Mouse (Mus musculus): ENCODE data around the gene Tppp3.
A peak's percentile ranks its signal among the peaks of the same experiment; 100 is the strongest.

Gene Tppp3

DNA sequence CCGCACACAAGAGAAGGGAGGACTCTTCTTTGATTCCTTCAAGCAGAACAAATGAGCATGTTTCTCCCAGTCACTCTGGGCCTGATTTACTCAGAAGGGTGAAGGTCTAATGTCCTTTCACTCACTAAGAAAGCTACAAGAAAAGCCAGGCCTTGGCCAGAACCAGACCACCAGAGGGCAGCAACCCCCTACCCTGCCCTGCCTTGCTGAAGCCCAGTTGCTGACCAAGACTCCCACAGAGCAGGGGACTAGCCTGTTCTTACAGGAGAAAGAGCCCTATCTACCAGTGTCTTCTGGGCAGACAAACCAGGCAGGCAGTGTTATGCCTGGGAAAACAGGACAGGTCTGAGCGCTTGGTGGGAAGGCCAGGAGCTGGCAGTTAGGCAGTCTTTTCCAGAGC, 13.1 kb upstream of the Tppp3 start:
- DNase-seq (ENCODE audit: low read depth, low spot score), result peak; percentile 62

DNA sequence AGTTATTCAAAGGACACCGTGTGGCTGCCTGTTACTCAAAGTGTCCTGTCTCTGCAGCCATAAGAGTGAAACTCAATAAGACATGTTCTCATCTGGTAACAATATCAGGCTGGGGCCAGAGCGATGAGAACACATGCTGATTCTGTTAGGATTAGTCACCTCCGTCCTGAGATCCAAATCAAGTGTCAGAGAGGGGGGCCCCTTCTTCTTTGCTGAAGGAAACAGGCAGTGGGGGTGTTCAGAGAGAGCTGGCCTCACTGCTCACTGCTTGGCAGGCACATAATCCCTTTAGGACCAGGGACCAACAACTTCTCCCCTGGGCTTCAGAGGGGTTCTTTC, 12.7 kb upstream of the Tppp3 start:
- DNase-seq (ENCODE audit: low read depth, low spot score), result no peak

DNA sequence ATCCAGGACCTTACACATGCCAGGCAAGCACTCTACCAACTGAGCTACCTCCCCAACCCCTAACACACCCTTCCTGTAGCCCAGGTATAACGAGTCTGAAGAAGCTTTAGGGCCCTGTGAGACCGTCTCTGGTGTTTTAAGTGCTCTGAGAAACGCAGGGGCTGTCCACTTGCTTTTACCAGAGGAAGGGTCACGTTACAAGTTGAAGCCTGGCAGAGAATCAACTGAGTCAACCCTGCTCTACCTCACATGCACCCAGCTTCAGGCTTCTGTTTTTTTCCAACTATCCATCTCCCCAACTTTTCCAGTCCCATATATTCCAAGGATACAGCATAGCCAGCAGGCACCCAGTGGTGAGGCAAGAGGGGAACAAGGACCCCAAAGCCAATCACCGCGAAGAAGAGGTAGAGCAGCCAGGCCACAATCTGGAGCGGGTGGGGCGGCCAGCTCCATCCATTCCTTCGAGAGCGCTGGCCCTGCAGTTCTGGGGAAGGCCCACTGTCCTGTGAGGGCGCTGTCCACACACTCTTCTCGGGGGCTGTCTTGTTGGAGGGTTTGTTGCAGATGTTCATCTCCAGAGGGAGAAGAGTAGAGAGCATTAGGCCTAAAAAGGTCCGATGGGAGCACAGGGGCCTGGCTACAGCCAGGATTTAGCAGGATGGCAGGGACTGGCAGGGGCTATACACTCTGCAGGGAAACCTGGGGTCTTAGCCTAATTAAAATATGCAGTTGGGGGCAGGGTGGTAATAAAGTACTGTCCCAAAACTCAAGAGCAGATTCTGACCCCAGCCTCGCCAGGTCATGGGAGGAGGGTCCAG, 12.1 kb upstream of the Tppp3 start:
- peak; percentile 64 for DNase-seq (ENCODE audit: low read depth, low spot score)

DNA sequence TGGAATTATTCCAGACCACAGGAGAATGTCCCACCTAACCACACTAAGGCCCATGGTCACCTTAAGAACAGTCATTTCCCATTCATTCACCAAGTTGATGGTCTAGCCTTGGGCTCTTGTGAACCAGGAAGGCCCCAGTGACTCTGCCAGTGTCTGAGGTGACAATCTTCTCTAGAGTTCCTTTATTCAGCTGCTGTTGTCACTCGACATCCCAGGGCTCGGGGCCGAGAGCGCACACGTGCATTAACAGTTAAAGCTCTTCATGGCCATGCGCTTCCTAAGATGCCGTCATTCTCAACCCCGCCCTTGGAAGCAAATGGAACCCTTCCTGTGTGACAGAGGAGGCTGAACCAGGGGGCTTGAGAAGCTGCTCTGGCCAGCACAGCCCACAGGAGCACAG, 10.8 kb upstream of the Tppp3 start:
- no peak for DNase-seq (ENCODE audit: low read depth, low spot score)

DNA sequence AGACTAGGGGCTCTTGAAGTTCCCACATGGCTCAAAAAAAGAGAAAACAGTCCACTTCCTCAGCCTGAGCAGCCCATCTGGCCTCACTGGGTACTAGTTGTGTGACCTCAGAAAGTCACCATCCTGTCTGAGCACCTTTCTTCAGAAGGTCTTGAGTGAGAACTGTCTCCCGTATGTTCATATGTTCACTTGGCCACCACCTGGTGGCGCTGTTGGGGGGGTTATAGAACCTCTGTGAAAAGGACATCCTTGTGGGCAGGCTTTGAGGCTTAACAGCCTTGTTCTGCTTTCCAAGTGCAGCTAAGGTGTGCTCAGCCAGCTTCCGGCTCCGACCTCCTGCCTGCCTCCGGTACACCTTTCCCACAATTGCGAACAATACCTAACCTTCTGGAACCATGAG, 10.1 kb upstream of the Tppp3 start:
- DNase-seq (ENCODE audit: low read depth, low spot score), result peak; percentile 94

DNA sequence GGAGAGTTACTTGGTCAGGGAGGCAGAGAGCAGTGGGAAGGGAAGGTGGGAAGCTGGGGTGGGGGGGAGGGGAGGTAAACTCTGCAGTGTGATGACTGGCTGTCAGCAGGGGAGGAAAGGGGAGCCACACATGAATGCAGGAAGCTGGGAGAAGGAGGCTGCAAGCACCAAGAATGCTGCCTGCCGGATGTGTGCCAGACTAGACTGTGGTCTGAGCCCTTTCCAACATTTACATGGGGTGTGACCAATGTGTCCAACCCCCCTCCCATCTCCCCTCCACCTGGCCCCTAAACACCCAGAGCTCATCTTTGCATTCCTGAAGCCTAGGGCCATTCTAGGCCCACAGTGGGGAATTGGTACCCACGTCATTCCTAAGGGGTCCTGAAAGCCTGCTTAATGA, 9.7 kb upstream of the Tppp3 start:
- DNase-seq (ENCODE audit: low read depth, low spot score), result peak; percentile 93

DNA sequence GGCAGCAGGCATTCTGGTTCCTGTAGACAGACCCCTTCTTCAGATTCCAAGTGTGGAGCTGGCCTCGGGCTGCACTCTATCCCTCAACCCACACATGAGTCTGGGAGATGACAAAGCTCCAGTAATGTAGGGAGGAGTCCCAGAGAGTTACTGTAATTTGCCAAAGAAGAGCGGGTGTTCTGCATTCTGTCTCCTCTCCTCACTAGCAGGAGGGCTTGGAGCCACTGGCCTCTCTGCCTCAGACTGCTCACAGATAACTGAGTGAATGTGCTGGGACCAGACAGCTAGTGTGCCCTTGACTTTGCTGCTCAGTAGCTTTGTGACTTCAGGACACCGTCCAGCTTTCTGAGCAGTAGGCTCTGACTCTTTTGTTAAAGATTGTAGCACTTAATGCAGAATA, 6.5 kb upstream of the Tppp3 start:
- DNase-seq (ENCODE audit: low read depth, low spot score), result no peak

DNA sequence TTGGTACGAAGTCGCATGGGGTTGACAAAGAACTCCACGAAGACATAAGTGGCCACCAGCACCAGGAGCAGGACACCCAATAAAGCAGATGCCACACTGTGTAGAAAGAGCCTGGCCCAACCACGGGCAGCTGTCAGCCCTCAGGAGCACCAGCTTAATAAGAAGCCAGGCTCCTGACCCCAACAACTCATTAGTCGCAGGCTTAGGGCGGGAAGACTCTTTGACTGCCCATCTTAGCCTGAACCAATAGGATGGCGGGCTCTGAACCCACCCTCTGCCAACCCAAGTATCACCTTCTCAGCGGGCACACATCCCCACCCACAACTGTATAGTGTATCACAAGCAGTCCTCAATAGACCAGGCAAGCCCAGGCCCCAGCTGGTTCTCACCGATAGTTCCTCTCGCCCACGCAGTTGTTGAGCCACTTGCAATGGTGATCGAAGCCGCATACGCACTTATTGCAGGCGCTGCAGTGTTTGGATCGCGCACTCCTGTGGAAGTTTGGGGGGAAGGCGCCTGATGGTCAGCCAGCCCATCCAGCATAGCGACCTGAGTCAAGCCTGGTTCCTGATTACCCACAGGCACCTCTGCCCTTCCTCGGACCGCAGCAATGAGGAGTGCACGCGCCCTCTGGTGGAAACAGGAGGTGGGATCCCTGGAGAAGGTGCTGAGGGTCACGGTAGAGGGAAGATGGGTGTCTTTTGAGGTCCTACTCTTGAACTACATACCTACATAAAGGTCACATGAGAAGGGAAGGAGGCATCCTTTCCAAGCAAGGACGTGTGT, 5.5 kb upstream of the Tppp3 start:
- peak; percentile 83 for DNase-seq (ENCODE audit: low read depth, low spot score)

DNA sequence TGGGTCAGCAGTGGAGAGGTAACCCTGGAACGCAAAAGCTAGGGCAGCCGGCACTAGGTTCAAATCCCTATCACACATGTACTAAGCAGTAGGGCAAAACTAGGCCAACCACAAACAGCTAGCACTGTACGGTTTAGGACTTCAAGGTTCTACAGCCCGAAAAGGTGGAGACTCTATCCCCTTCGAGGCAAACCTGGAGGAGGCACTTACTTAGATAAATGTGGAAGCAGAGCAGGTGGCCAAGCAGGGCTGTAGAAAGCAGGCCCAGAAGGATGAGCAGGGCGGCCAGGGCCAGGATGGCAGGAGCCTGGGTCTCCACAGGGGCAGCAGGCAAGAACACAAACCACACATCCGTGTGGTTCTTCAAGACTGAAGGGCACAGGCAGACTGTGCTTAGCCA, 4.8 kb upstream of the Tppp3 start:
- no peak for DNase-seq (ENCODE audit: low read depth, low spot score)

DNA sequence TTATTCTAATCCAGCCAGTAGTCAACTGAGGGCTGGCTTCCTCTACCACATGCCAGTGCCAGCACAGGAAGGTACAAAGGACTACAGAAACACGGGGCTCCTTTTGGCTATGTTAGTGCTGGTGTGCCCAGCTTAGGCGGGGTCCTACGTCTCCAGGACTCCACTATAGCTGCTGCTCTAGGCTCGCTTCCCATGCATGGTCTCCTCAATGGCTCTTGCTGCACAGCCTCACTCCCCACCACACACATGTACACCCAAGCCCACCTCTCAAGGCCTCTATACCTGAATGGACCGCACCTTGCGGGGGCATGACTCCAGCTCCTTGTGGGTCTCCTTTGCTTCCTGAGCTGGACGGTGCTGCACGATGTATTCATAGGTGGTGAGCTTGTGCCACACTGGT, 4.4 kb upstream of the Tppp3 start:
- no peak for DNase-seq (ENCODE audit: low read depth, low spot score)

DNA sequence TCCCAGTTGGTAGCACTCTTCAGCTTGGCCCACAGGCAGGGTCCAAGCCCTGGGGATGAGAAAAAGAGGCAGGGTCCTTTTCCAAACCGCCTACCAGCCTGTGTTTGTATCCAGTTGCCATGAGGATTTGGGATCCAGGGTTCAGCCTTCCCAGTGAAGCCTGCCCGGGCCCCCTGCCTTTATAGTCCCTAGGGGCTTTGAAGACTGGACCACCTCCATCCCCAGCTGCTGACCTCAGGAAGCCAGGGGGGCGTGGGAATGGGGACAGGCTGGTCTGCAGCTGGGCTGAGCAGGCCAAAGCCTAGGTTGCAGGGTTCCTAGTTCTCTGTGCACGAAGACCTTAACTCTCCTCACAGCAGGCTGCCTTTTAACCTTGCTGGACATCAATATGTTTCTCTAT, 3.9 kb upstream of the Tppp3 start:
- DNase-seq (ENCODE audit: low read depth, low spot score), result no peak

DNA sequence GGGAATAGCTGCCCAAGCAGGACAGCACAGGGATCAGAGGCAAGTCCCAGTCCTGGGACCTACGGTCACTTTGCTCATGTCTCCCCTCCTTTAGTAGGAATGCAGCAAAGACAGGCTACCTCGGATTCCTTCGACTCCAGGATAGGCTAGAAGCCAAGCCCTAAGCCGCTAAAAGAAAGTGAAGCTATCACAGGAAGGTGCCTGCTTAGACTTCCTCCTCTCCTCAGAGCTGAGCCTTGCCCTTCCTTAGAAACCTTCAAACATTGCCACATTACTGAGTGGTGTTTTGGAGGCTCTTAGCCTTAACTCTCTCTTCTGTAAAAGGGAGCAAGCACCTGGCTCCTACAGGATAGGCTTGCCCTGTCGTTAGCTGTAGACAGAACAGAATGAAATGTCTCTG, 3.4 kb upstream of the Tppp3 start:
- no peak for DNase-seq (ENCODE audit: low read depth, low spot score)

DNA sequence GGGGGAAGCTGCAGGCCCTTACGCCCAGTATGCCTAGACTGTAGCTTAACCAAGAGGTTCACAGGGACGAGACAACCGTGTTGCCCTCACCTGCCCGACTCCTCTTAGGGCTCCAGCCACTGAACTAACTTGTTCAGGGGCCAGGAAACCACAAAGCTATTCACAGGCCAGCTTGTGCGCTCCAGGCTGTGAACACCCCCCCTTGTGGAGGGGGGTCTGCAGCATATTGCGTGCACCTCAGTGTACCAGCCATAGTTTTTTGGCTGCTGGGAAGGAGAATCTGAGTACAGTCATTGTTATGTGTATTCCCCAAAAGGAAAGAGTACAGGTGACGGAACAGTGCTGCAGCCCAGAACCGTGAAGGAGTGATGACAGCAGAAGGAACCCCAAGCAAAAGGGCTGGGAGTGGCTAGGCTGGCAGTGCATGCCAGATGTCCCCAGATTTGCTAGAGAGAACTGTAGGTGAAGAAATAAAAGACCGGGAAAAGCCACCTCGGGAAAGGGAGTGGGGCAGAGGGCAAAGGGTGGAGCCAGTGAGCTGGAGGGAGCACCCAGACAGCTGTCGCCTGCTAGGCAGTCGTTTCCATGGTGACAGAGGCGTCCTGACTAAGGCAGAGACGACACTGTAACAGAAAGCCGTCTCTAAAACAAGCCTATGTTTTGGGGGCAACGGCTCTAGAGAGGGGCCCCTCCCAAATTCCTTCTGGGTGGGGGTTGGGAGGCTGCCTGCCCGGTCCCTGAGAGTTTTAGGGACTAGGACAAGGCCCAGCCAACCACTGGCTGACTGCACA, 2.7 kb upstream of the Tppp3 start:
- peak; percentile 79 for DNase-seq (ENCODE audit: low read depth, low spot score)

DNA sequence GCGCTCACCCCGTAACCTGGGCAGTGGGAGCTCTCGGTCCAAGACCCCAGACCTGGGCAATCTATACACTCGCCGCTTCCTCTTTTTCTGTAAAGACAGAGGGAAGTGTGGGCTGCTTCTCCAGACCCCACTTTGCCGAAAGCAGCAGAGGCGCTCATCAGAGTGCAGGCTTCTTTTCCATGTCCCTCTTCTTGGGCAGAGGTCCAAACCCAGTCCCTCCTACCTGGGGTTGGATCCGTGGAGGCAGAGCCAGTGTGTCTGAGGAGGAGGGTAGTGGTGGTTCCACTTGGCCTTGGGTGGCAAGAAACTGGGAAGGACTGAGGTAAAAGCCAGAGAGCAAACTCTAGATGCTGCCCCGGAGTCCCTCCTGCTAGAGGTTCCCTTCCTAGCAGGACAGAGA, 1.7 kb upstream of the Tppp3 start:
- no peak for DNase-seq (ENCODE audit: low read depth, low spot score)

DNA sequence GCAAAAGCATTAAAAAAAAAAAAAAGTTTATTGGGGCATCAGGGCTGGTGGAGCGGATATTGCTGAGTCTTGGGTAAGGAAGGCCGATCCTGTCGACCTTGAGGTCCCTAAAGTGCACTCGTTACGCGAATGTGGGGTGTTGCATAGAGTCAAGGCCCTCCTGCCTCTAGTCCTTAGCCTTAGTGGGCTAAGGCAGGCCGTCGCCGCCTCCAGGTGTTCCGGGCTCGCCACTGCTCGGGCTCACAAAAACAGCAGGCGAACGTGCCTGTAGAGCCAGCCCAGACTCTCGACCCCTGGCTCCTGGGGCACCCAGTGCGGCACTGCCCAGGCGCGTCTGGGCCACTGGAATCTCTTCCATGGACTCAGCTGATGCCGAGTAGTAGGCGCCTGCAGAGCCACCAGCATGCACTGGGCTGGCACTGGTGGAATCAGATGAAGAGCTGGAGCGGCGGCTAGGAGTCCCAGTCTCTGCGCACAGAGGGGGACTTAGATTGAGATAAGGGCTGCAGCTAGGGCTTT, 1.1 kb upstream of the Tppp3 start:
- DNase-seq (ENCODE audit: low read depth, low spot score), result no peak

DNA sequence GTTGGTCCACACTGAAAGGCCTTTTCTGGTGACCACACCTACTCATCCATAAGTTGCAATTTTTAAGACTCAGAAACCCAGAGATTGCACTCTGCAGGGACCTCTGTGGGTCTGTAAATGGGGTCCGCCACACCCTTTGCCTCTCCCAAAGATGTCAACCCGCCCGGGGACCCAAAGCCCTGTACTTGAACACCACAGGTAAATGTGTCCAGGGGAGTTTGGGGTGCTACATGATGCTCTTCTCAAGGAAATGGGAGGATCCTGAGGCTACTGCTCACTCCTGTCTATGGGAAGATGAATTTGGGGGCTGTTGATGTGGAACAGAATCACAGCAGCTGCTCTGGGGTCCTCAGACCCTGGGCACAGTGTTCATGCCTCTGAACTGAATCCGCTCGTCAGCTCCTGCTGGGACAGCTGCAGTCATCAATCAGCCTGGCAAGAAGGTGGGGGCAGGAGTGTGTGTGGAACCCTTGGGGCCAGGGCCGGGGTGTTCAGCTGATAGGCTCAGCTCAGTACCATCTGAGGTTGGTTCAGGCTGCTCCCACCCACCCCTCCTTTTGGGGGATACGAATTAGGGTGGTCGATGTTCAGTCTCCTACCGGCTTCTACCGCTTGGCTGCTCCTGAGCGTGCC, 529 bp downstream of the Tppp3 start:
- DNase-seq (ENCODE audit: low read depth, low spot score), result no peak

DNA sequence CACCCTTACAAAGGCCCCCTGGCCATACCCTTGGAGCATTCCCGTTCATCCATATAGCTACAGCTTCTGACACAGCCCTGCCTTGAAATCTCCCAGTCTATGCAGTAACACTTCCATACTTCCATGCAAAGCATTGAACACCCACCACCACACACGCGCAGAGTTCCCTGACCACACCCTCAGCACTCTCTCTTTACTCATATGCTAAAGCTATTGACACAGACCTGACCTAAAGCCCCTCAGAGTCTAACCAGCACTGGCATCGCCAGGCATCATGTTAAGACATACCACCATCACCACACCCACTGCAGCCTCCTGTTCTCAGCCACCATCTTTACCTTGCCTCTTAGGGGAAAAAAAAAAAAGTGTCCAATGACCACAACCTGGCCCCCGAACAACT, 1.1 kb downstream of the Tppp3 start:
- no peak for DNase-seq (ENCODE audit: low read depth, low spot score)

DNA sequence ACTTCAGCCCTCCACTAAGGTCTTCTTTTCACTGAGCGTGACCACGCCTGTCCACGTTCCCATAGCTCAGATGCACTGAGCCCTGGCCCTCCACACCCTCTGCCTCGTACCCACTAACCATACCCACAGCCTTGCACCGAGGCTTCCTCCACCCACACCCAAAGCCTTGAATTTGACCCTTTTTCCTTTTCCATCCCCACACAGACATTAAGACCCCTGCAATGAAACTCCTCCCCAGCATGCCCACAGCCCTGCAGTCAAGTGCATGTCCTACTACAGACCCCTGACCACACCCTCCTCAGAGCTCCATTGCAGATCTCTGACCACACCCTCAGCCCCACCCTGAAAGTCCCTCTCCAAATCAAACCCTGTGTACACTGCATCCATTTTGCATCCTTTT, 1.5 kb downstream of the Tppp3 start:
- DNase-seq (ENCODE audit: low read depth, low spot score), result no peak

DNA sequence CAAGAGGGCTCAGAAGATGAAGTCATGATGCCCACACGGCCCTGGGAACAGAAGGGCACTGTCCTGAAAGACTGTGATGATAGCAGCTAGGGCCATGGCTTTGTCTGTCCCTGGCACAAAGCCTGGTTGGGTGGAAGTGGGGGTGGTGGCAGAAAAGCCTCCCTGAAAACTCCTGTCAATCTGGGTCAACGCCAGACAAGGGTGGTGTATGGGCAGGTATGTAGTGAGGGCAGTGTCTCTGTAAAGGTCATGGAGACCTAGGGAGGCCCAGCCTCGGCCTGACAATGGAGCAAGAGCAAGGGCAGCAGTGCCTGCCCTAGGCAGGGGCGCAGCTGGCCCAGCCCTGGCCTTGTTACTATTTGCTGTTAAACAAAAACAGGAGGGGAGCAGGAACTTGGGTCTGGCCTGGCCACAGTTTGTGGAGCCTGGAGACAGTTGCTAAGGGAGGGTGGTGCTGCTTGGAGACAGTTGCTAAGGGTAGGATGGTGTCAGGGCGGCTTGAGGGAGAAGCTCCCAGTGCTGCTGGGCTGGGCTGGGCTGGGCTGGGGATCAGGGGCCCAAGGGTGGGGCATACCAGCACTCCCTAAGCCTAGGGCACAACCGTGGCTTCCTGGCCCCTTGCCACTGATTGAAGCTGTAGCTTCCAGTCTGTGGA, 2.2 kb downstream of the Tppp3 start:
- DNase-seq (ENCODE audit: low read depth, low spot score), result peak; percentile 75

DNA sequence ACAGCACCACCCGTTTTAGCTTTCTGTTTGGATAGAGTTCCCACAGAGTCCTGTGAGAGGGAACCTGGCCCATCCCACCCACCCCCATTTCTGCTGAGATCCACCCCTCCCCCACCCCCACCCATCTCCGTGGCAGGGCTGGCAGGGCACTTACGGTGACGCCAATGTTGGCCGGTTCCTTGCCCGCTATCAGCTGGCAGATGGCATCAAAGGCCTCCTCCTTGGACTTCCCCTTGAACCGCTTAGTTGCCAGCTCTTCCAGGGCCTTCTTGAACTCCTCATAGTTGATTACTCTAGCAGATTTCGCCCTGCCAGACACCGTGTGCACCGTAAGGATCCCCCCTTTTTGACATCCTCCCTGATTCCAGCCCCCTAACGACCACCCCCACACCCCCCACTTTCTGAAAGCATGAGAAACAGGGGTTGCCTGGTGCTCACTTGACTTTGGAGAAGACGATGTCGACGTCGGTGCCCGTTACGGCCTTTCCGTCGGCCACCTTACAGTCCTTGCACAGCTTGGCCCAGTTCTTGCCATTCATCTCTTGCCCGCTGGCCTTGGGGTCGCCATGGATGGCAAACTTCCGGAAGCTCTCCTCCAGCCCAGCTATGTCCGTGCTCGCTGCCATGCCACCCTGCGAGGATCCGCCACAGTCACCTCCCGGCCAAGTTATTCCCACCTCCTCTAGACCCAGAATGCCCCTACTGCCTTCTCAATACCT, 3.2 kb downstream of the Tppp3 start:
- DNase-seq (ENCODE audit: low read depth, low spot score), result no peak

Data from ES-CJ7 (cell line).